Mouse (Mus musculus) olfactory bulb, adult 2 months (tissue): ENCODE data around the gene Mvp. TPM values are rescaled to one million over a fixed set of nuclear protein-coding genes. Genes with fewer than 3 reads are reported as not detected.
A peak's percentile ranks its signal among the peaks of the same experiment; 100 is the strongest.

ENCODE experiments used
- H3K27ac ChIP-seq: fragments of 200-500 bp; 2 replicates; pipeline ENCODE4 v1.5.1; 2012; ENCODE audit warnings: low read depth, low read length; ENCODE audit not compliant: insufficient read depth
- H3K4me1 ChIP-seq: fragments of 200-500 bp; 2 replicates; pipeline ENCODE4 v1.6.1; 2012; ENCODE audit warnings: low read length; ENCODE audit not compliant: control insufficient read depth, insufficient read depth
- H3K4me3 ChIP-seq: fragments of 200-500 bp; 2 replicates; pipeline ENCODE4 v1.5.1; 2012; ENCODE audit warnings: mild to moderate bottlenecking, low read depth, low read length, moderate library complexity; ENCODE audit not compliant: insufficient read depth
- CTCF ChIP-seq: fragments of 200-500 bp; IDR thresholded peaks from 2 replicates; pipeline ENCODE4 v1.5.1; 2012; ENCODE audit warnings: low read depth, mild to moderate bottlenecking, low read length, moderate library complexity; ENCODE audit not compliant: insufficient read depth
- POLR2A ChIP-seq: fragments of 200-500 bp; IDR thresholded peaks from 2 replicates; pipeline ENCODE4 v1.6.1; 2012; ENCODE audit warnings: mild to moderate bottlenecking, low read depth, low read length, moderate library complexity; ENCODE audit not compliant: insufficient read depth
- WGBS: fragments of 180-500 bp; shearing (Covaris S2); methylation state at CpG from one replicate; pipeline ENCODE4 v1.1.7; 2018; 5-methylcytosine and 5-hydroxymethylcytosine counted together
- polyA plus RNA-seq: library from polyadenylated mRNA; stranded (reverse); fragments of >200 nt; gene quantifications from 2 replicates; pipeline ENCODE4 v1.2.4, GENCODE M21; 2012; ENCODE audit warnings: low replicate concordance; ENCODE audit not compliant: missing spikeins, insufficient read depth, insufficient read length

The Mvp gene
- polyA plus RNA-seq, 1 experiment: not detected

- Histone ChIP-seq H3K27ac (peak overlapping the region; percentile 89), H3K4me1 (peaks cover 13% of the 10 kb centered on the region), H3K4me3 (no peak overlapping the region)
- TF ChIP-seq CTCF (no peak), POLR2A (no peak)
- WGBS: 49% methylated on average over 9 of the region's 9 CpGs
Observed at GRCm38 (mm10) chr7:127008239-127009019, 6.0 kb downstream of the Mvp start.

- Histone ChIP-seq H3K4me3 (no peak overlapping the region), H3K27ac (no peak overlapping the region), H3K4me1 (peaks cover 10% of the 10 kb centered on the region)
- TF ChIP-seq POLR2A (no peak), CTCF (no peak)
- WGBS: 82% methylated on average over 6 of the region's 6 CpGs
Observed at GRCm38 (mm10) chr7:127007313-127008024, 7.0 kb downstream of the Mvp start.

- Histone ChIP-seq H3K4me1 (peaks cover 10% of the 10 kb centered on the region), H3K27ac (no peak overlapping the region), H3K4me3 (no peak overlapping the region)
- WGBS: 83% methylated on average over 4 of the region's 4 CpGs
- no peak for TF ChIP-seq POLR2A
- TF ChIP-seq CTCF: no peak
Observed at GRCm38 (mm10) chr7:127004122-127004875, 10.1 kb downstream of the Mvp start.

- TF ChIP-seq CTCF (no peak), POLR2A (no peak)
- Histone ChIP-seq H3K27ac (no peak overlapping the region), H3K4me3 (no peak overlapping the region), H3K4me1 (peaks cover 7% of the 10 kb centered on the region)
- 87% methylated on average over 5 of the region's 5 CpGs for WGBS
Observed at GRCm38 (mm10) chr7:127003620-127004019, 10.8 kb downstream of the Mvp start.

DNA sequence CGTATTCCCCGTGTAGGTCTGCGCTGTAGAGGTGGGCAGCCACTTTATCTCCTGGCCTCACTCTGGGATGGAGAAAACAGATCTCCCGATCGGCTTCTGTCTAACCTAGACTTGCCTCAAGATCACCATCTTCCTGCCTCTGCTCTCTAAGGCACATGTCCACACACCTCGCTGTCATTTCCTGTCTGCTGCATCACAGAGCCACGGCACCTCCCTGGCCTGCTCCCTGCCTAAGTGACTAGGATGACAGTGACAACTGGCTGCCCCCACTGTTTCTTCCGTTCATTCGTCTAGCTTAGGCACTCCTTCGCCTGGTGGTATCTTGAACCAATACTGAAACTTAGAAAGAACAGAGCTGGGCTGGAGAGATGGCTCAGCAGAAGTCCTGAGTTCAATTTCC lies 14.9 kb downstream of the Mvp start:
- no peak overlapping the region for H3K4me3 ChIP-seq
- WGBS: 89% methylated on average over 10 of the region's 10 CpGs
- H3K27ac ChIP-seq: no peak overlapping the region
- no peaks in the 10 kb centered on the region for H3K4me1 ChIP-seq
- no peak for TF ChIP-seq POLR2A
- no peak for TF ChIP-seq CTCF

DNA sequence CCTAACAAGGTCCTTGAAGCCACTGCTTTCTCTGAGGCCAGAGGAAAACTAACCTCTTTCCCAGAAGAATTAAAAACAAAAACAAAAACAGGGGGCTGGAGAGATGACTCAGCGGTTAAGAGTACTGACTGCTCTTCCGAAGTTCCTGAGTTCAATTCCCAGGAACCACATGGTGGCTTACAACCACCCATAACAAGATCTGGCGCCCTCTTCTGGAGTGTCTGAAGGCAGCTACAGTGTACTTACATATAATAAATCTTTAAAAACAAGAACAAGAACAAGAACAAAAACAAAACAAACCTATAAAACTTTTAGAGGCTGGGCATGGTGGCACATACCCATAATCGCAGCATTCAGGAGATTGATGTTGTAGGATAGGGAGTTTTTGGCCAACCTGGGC lies 18.0 kb downstream of the Mvp start:
- TF ChIP-seq POLR2A: no peak
- TF ChIP-seq CTCF: no peak
- H3K4me3 ChIP-seq: no peak overlapping the region
- WGBS: 88% methylated on average over 4 of the region's 4 CpGs
- H3K27ac ChIP-seq: no peak overlapping the region
- no peaks in the 10 kb centered on the region for H3K4me1 ChIP-seq

DNA sequence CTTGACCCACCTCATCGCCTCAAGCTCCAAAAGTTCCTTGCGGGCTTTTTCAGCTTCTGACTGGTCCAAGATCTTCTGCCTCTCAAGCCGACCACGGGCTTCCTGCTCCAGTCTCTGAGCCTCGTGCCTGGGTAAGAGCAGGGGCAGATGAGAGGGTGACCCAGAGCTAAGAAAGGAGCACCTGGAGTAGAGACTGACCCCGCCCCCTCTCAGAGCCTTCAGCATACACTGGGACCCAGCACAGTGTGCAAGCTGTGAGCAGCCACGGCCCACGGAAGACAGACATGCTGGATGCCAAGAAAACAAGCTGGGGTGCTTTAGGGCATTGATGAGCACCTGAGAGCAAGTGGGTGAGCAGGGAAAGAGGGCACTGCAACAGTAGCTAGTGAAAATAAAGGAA lies 25.6 kb downstream of the Mvp start:
- no peak for TF ChIP-seq POLR2A
- TF ChIP-seq CTCF: no peak
- peaks cover 4% of the 10 kb centered on the region for H3K4me1 ChIP-seq
- WGBS: 75% methylated on average over 8 of the region's 8 CpGs

GRCm38 (mm10) chr7:126986319-126986718 lies 28.1 kb downstream of the Mvp start:
- Histone ChIP-seq H3K27ac (no peak overlapping the region), H3K4me3 (no peak overlapping the region), H3K4me1 (peaks cover 4% of the 10 kb centered on the region)
- TF ChIP-seq POLR2A: no peak
- peak; percentile 35; the same call in 1 of the 2 replicates for TF ChIP-seq CTCF
- 45% methylated on average over 9 of the region's 9 CpGs for WGBS

More for the DNA sequence above, 25.6 kb downstream of the Mvp start:
- Histone ChIP-seq H3K27ac (no peak overlapping the region), H3K4me3 (no peak overlapping the region)

GRCm38 (mm10) chr7:126984667-126985444 lies 29.6 kb downstream of the Mvp start:
- Histone ChIP-seq H3K4me1 (peaks cover 4% of the 10 kb centered on the region), H3K27ac (no peak overlapping the region), H3K4me3 (no peak overlapping the region)
- TF ChIP-seq CTCF: no peak
- no peak for TF ChIP-seq POLR2A
- WGBS: 55% methylated on average over 10 of the region's 10 CpGs
